Mouse (Mus musculus): Measurements from ENCODE around the gene Cfdp1. TPM values are rescaled to one million over a fixed set of nuclear protein-coding genes. Genes with fewer than 3 reads are reported as not detected.

Gene Cfdp1
- polyA plus RNA-seq, 1 experiment from 2014 or later, result 98.6 TPM

GRCm38 (mm10) chr8:111789200-111789599 lies 64.9 kb downstream of the Cfdp1 start:
- Histone ChIP-seq H3K27ac (replicated peaks) (no peak overlapping the region), H3K27me3 (ENCODE audit: control insufficient read depth, insufficient read depth, low read length) (no peaks in the 10 kb centered on the region), H3K9me3 (ENCODE audit: control insufficient read depth, low read length) (no peaks in the 10 kb centered on the region), H3K4me2 (replicated peaks; ENCODE audit: low read depth) (no peak overlapping the region), H3K36me3 (ENCODE audit: control insufficient read depth, insufficient read depth, low read length) (no peaks in the 10 kb centered on the region), H3K4me1 (replicated peaks; ENCODE audit: control insufficient read depth, insufficient read depth) (0 out of 2 replicates have a peak, but pooled peaks cover 2% of the 10 kb centered on the region), H3K9ac (ENCODE audit: low read length) (no peak overlapping the region), H3K4me3 (ENCODE audit: low read depth, low read length) (no peak overlapping the region)
- no peak for TF ChIP-seq EP300 (optimal IDR thresholded peaks at IDR 0.05)
- TF ChIP-seq CTCF (IDR thresholded peaks at IDR 0.05; ENCODE audit: low read depth), result no peak
- DNase-seq (ENCODE audit: low spot score) (no peak), ATAC-seq (ENCODE audit: low FRiP score, low TSS enrichment) (no peak)
- WGBS, result 55% methylated on average over 4 of the region's 4 CpGs

GRCm38 (mm10) chr8:111788497-111788896 lies 65.6 kb downstream of the Cfdp1 start:
- Histone ChIP-seq H3K27me3 (ENCODE audit: control insufficient read depth, insufficient read depth, low read length) (no peaks in the 10 kb centered on the region), H3K4me1 (replicated peaks; ENCODE audit: control insufficient read depth, insufficient read depth) (0 out of 2 replicates have a peak, but pooled peaks cover 2% of the 10 kb centered on the region), H3K9ac (ENCODE audit: low read length) (no peak overlapping the region), H3K36me3 (ENCODE audit: control insufficient read depth, insufficient read depth, low read length) (no peaks in the 10 kb centered on the region), H3K4me3 (ENCODE audit: low read depth, low read length) (no peak overlapping the region), H3K9me3 (ENCODE audit: control insufficient read depth, low read length) (no peaks in the 10 kb centered on the region), H3K27ac (replicated peaks) (no peak overlapping the region), H3K4me2 (replicated peaks; ENCODE audit: low read depth) (no peak overlapping the region)
- ATAC-seq (ENCODE audit: low FRiP score, low TSS enrichment) (no peak), DNase-seq (ENCODE audit: low spot score) (no peak)
- no peak for TF ChIP-seq CTCF (IDR thresholded peaks at IDR 0.05; ENCODE audit: low read depth)
- TF ChIP-seq EP300 (optimal IDR thresholded peaks at IDR 0.05), result no peak
- 57% methylated on average over 3 of the region's 3 CpGs for WGBS

- Histone ChIP-seq H3K4me3 (ENCODE audit: low read depth, low read length) (no peak overlapping the region), H3K4me2 (replicated peaks; ENCODE audit: low read depth) (no peak overlapping the region), H3K36me3 (ENCODE audit: control insufficient read depth, insufficient read depth, low read length) (no peaks in the 10 kb centered on the region), H3K9me3 (ENCODE audit: control insufficient read depth, low read length) (no peaks in the 10 kb centered on the region), H3K27me3 (ENCODE audit: control insufficient read depth, insufficient read depth, low read length) (no peaks in the 10 kb centered on the region), H3K4me1 (replicated peaks; ENCODE audit: control insufficient read depth, insufficient read depth) (0 out of 2 replicates have a peak, but pooled peaks cover 2% of the 10 kb centered on the region), H3K9ac (ENCODE audit: low read length) (no peak overlapping the region), H3K27ac (replicated peaks) (peak overlapping the region; percentile 63; the same call in 1 of the 2 replicates)
- TF ChIP-seq CTCF (IDR thresholded peaks at IDR 0.05; ENCODE audit: low read depth), result no peak
- TF ChIP-seq EP300 (optimal IDR thresholded peaks at IDR 0.05), result no peak
- ATAC-seq (ENCODE audit: low FRiP score, low TSS enrichment) (no peak), DNase-seq (ENCODE audit: low spot score) (no peak)
- WGBS, result 69% methylated on average over 5 of the region's 5 CpGs
Observed at GRCm38 (mm10) chr8:111788085-111788484, 66.0 kb downstream of the Cfdp1 start.

- TF ChIP-seq CTCF (IDR thresholded peaks at IDR 0.05; ENCODE audit: low read depth), result no peak
- no peak for TF ChIP-seq EP300 (optimal IDR thresholded peaks at IDR 0.05)
- Histone ChIP-seq H3K4me2 (replicated peaks; ENCODE audit: low read depth) (0 out of 2 replicates have a peak overlapping the region, but pooled peaks have one; percentile 11), H3K9me3 (ENCODE audit: control insufficient read depth, low read length) (no peaks in the 10 kb centered on the region), H3K4me1 (replicated peaks; ENCODE audit: control insufficient read depth, insufficient read depth) (0 out of 2 replicates have a peak, but pooled peaks cover 2% of the 10 kb centered on the region), H3K9ac (ENCODE audit: low read length) (no peak overlapping the region), H3K36me3 (ENCODE audit: control insufficient read depth, insufficient read depth, low read length) (no peaks in the 10 kb centered on the region), H3K27me3 (ENCODE audit: control insufficient read depth, insufficient read depth, low read length) (no peaks in the 10 kb centered on the region), H3K27ac (replicated peaks) (peak overlapping the region; percentile 63; the same call in 1 of the 2 replicates), H3K4me3 (ENCODE audit: low read depth, low read length) (no peak overlapping the region)
- WGBS, result 44% methylated on average over 4 of the region's 4 CpGs
- no peak for ATAC-seq (ENCODE audit: low FRiP score, low TSS enrichment)
- no peak for DNase-seq (ENCODE audit: low spot score)
Observed at GRCm38 (mm10) chr8:111787683-111788082, 66.4 kb downstream of the Cfdp1 start.

GRCm38 (mm10) chr8:111786701-111787588 lies 67.1 kb downstream of the Cfdp1 start:
- Histone ChIP-seq H3K27me3 (ENCODE audit: control insufficient read depth, insufficient read depth, low read length) (no peaks in the 10 kb centered on the region), H3K9me3 (ENCODE audit: control insufficient read depth, low read length) (no peaks in the 10 kb centered on the region), H3K27ac (replicated peaks) (no peak overlapping the region), H3K36me3 (ENCODE audit: control insufficient read depth, insufficient read depth, low read length) (no peaks in the 10 kb centered on the region), H3K4me3 (ENCODE audit: low read depth, low read length) (no peak overlapping the region), H3K4me2 (replicated peaks; ENCODE audit: low read depth) (0 out of 2 replicates have a peak overlapping the region, but pooled peaks have one; percentile 11), H3K4me1 (replicated peaks; ENCODE audit: control insufficient read depth, insufficient read depth) (0 out of 2 replicates have a peak, but pooled peaks cover 2% of the 10 kb centered on the region), H3K9ac (ENCODE audit: low read length) (no peak overlapping the region)
- TF ChIP-seq CTCF (IDR thresholded peaks at IDR 0.05; ENCODE audit: low read depth), result no peak
- WGBS, result 64% methylated on average over 13 of the region's 13 CpGs
- ATAC-seq (ENCODE audit: low FRiP score, low TSS enrichment) (no peak), DNase-seq (ENCODE audit: low spot score) (no peak)

- DNase-seq (ENCODE audit: low spot score) (no peak), ATAC-seq (ENCODE audit: low FRiP score, low TSS enrichment) (no peak)
- Histone ChIP-seq H3K9me3 (ENCODE audit: control insufficient read depth, low read length) (no peaks in the 10 kb centered on the region), H3K27ac (replicated peaks) (no peak overlapping the region), H3K27me3 (ENCODE audit: control insufficient read depth, insufficient read depth, low read length) (no peaks in the 10 kb centered on the region), H3K36me3 (ENCODE audit: control insufficient read depth, insufficient read depth, low read length) (no peaks in the 10 kb centered on the region), H3K9ac (ENCODE audit: low read length) (no peak overlapping the region), H3K4me1 (replicated peaks; ENCODE audit: control insufficient read depth, insufficient read depth) (0 out of 2 replicates have a peak, but pooled peaks cover 2% of the 10 kb centered on the region), H3K4me2 (replicated peaks; ENCODE audit: low read depth) (no peak overlapping the region), H3K4me3 (ENCODE audit: low read depth, low read length) (no peak overlapping the region)
- WGBS, result 91% methylated on average over 2 of the region's 2 CpGs
- TF ChIP-seq EP300 (optimal IDR thresholded peaks at IDR 0.05) (no peak), CTCF (IDR thresholded peaks at IDR 0.05; ENCODE audit: low read depth) (no peak)
Observed at GRCm38 (mm10) chr8:111786116-111786515, 68.0 kb downstream of the Cfdp1 start.
